ENCODE assay signal across 20 mouse cellular contexts in genomic region chr2:29705493-29705892, GRCm38 (mm10). TPM values are rescaled to one million over a fixed set of nuclear protein-coding genes. Genes with fewer than 3 reads are reported as not detected.
DNase-seq lines count a peak whose midpoint lies in the region; ATAC-seq and TF ChIP-seq lines count a peak whose summit lies in the region.
"Had no signal": no experiment of that assay in that cellular context is flagged by ENCODE, and none has a peak within 500 bp of the region (broad histone marks: within the 10 kb centered on the region; RNA-seq: fewer than 3 reads in every experiment).

No protein-coding gene starts in this region.

- intact Hi-C loops in left cerebral cortex, postnatal 10 days (cut with DNase I), result no loop called here

- H3K4me3 ChIP-seq in megakaryocyte, embryonic 14.5 days (replicated peaks), result peak overlapping the region; percentile 20
- H3K4me3 ChIP-seq in myocyte, result no peak overlapping the region
- H3K4me3 ChIP-seq in kidney, embryonic 16.5 days (ENCODE audit: low read length), result no peak overlapping the region
- H3K4me3 ChIP-seq: heart, embryonic 10.5 days; limb, embryonic 12.5 days; neural tube, embryonic 13.5 days had no signal

- peak; percentile 97 for DNase-seq in cerebellum, adult 11-12 months
- peak; percentile 91 to 92 for DNase-seq in cerebellum, postnatal 25 days
- DNase-seq in left cerebral cortex, postnatal 10 days (ENCODE audit: extremely low spot score in 1 of 2, low spot score in 2 of 2), result no peak
- DNase-seq: heart, postnatal 36 days; kidney, postnatal 14 days; midbrain, embryonic 14.5 days had no signal

- no peaks in the 10 kb centered on the region for H3K9me3 ChIP-seq in megakaryocyte, embryonic 14.5 days
- no peaks in the 10 kb centered on the region for H3K9me3 ChIP-seq in kidney, embryonic 16.5 days (ENCODE audit: low read length)
- H3K9me3 ChIP-seq: heart, embryonic 10.5 days; limb, embryonic 12.5 days; neural tube, embryonic 13.5 days had no signal

- no peak overlapping the region for H3K4me2 ChIP-seq in myocyte (ENCODE audit: low read depth)
- H3K4me2 ChIP-seq in kidney, embryonic 16.5 days (replicated peaks; ENCODE audit: low read depth, low read length), result no peak overlapping the region
- H3K4me2 ChIP-seq: limb, embryonic 12.5 days; neural tube, embryonic 13.5 days had no signal

- WGBS in kidney, embryonic 16.5 days, result 89% methylated on average over 3 of the region's 3 CpGs

- H3ac ChIP-seq in myocyte (ENCODE audit: control insufficient read depth, insufficient read length), result no peak overlapping the region

- H3K27ac ChIP-seq in kidney, embryonic 16.5 days (ENCODE audit: low read length), result no peak overlapping the region
- H3K27ac ChIP-seq: heart, embryonic 10.5 days; limb, embryonic 12.5 days; neural tube, embryonic 13.5 days had no signal

- H3K36me3 ChIP-seq in megakaryocyte, embryonic 14.5 days (replicated peaks; ENCODE audit: low read length), result peaks cover 92% of the 10 kb centered on the region
- H3K36me3 ChIP-seq in myocyte (ENCODE audit: control insufficient read depth, insufficient read depth), result peaks cover 15% of the 10 kb centered on the region
- peaks cover 52% of the 10 kb centered on the region for H3K36me3 ChIP-seq in kidney, embryonic 16.5 days (ENCODE audit: insufficient read depth, low read length)

- H3K79me2 ChIP-seq in myocyte (ENCODE audit: control insufficient read depth, insufficient read depth), result no peaks in the 10 kb centered on the region

- peaks cover 8% of the 10 kb centered on the region; the same call in 1 of the 2 replicates for H3K4me1 ChIP-seq in megakaryocyte, embryonic 14.5 days
- no peaks in the 10 kb centered on the region for H3K4me1 ChIP-seq in kidney, embryonic 16.5 days (ENCODE audit: insufficient read depth, low read length)
- H3K4me1 ChIP-seq: heart, embryonic 10.5 days; limb, embryonic 12.5 days had no signal

- no peaks in the 10 kb centered on the region for H3K27me3 ChIP-seq in megakaryocyte, embryonic 14.5 days (replicated peaks)
- H3K27me3 ChIP-seq in myocyte (ENCODE audit: control insufficient read depth, insufficient read depth, insufficient read length), result no peaks in the 10 kb centered on the region
- no peaks in the 10 kb centered on the region for H3K27me3 ChIP-seq in kidney, embryonic 16.5 days (ENCODE audit: insufficient read depth, low read length)
- H3K27me3 ChIP-seq: limb, embryonic 12.5 days; neural tube, embryonic 13.5 days; Patski had no signal

- no peak for TF ChIP-seq POLR2A in myocyte (IDR thresholded peaks at IDR 0.05; ENCODE audit: insufficient read length, low read depth)

- ATAC-seq in megakaryocyte, adult 5-6 weeks (ENCODE audit: poor library complexity, severe bottlenecking), result no peak
- no peak for ATAC-seq in kidney, embryonic 16.5 days (ENCODE audit: low FRiP score, low TSS enrichment)
- ATAC-seq: intestine, embryonic 16.5 days; Patski had no signal

- no peak overlapping the region for H3K9ac ChIP-seq in kidney, embryonic 16.5 days (replicated peaks; ENCODE audit: low read length)
- H3K9ac ChIP-seq: limb, embryonic 12.5 days; neural tube, embryonic 13.5 days had no signal

TF ChIP-seq in myocyte, 11 proteins besides CTCF, POLR2A, EP300 and RAD21:
- peak; percentile 70 to 97 (median 96) for TF ChIP-seq MYOD1 (IDR thresholded peaks at IDR 0.05; ENCODE audit: control insufficient read depth in 1 of 3, insufficient read length in 2 of 3, low read depth in 2 of 3)
- peak; percentile 65 to 99 (median 97) for TF ChIP-seq MYOG (IDR thresholded peaks at IDR 0.05; ENCODE audit: control insufficient read depth in 1 of 3, insufficient read depth in 1 of 3, insufficient read length in 2 of 3, low read depth in 2 of 3)
- no peak for TF ChIP-seq CEBPB (IDR thresholded peaks at IDR 0.05; ENCODE audit: insufficient read depth, poor library complexity, severe bottlenecking)
- TF ChIP-seq TCF3 (IDR thresholded peaks at IDR 0.05; ENCODE audit: insufficient read length, low read depth), result peak; percentile 78
- TF ChIP-seq TCF12 (IDR thresholded peaks at IDR 0.05; ENCODE audit: insufficient read depth, poor library complexity, severe bottlenecking), result peak; percentile 83

RNA-seq across cellular contexts. Expression of gene Gm13420, which starts 46.0 kb away (rescaled TPM):
- not detected in 2 replicates for polyA plus RNA-seq in megakaryocyte, embryonic 14.5 days (2012; ENCODE audit: insufficient read depth, low replicate concordance)
- total RNA-seq in megakaryocyte, adult 5-6 weeks (2015), result not detected in 2 replicates
- not detected in 2 replicates for total RNA-seq in megakaryocyte, adult 5-6 weeks (2017)
- polyA plus RNA-seq in myocyte (2012; fragmentation: generic; extraction: Trizol), result not detected
- 1.8 and 2.1 TPM in 2 replicates for polyA plus RNA-seq in kidney, embryonic 16.5 days (2015; fragmentation: Nextera tagmentation; extraction: Ambion mirVana)
- total RNA-seq in left cerebral cortex, postnatal 10 days (2021), result 1 to 10 TPM; 2.5 to 2.8 TPM
- total RNA-seq: heart, postnatal 36 days had no signal
- polyA plus RNA-seq: limb, embryonic 12.5 days; midbrain, embryonic 14.5 days; urinary bladder, adult 2 months had no signal

RNA-seq across cellular contexts. Expression of gene Gm13547, which starts 53.6 kb away (rescaled TPM):
- not detected in 2 replicates for polyA plus RNA-seq in megakaryocyte, embryonic 14.5 days (2012; ENCODE audit: insufficient read depth, low replicate concordance)
- 0.39 TPM in 1 of 2 replicates, not detected in the other for total RNA-seq in megakaryocyte, adult 5-6 weeks (2015)
- not detected in 2 replicates for total RNA-seq in megakaryocyte, adult 5-6 weeks (2017)
- not detected for polyA plus RNA-seq in myocyte (2012; fragmentation: generic; extraction: Trizol)
- not detected in 2 replicates for polyA plus RNA-seq in kidney, embryonic 16.5 days (2015; fragmentation: Nextera tagmentation; extraction: Ambion mirVana)
- total RNA-seq in left cerebral cortex, postnatal 10 days (2021), result not detected
- total RNA-seq: heart, postnatal 36 days; layer of hippocampus, postnatal 14 days had no signal
- polyA plus RNA-seq: frontal cortex, adult 2 months; heart, embryonic 10.5 days; intestine, embryonic 16.5 days; limb, embryonic 12.5 days; liver, embryonic 16.5 days; midbrain, embryonic 14.5 days; small intestine, adult 2 months; urinary bladder, adult 2 months had no signal

Comparison
In these comparisons a context has a peak if more than half of its experiments do, and no peak if none do; other contexts are left out.
1. DNase-seq: peak in cerebellum, adult 11-12 months (single experiment) and cerebellum, postnatal 25 days (2 of 2); none in left cerebral cortex, postnatal 10 days (0 of 2).